Mouse (Mus musculus) erythroblast, embryonic 14.5 days (primary cell): ENCODE data around the gene Gm10974. TPM values are rescaled to one million over a fixed set of nuclear protein-coding genes. Genes with fewer than 3 reads are reported as not detected.

ENCODE experiments used
- H3K27me3 ChIP-seq: 2 replicates; pipeline ENCODE4 v1.6.1; 2012; ENCODE audit warnings: inconsistent platforms; ENCODE audit not compliant: control insufficient read depth
- H3K36me3 ChIP-seq: 2 replicates; pipeline ENCODE4 v1.6.1; 2012; ENCODE audit warnings: mild to moderate bottlenecking, inconsistent platforms; ENCODE audit not compliant: control insufficient read depth
- H3K4me1 ChIP-seq: 2 replicates; pipeline ENCODE4 v1.6.1; 2012; ENCODE audit warnings: inconsistent platforms; ENCODE audit not compliant: control insufficient read depth
- H3K4me3 ChIP-seq: replicated peaks from 2 replicates; pipeline ENCODE3; 2012; ENCODE audit warnings: moderate library complexity, mild to moderate bottlenecking, inconsistent platforms
- H3K9me3 ChIP-seq: 2 replicates; pipeline ENCODE4 v1.6.1; 2012; ENCODE audit warnings: low read length, inconsistent platforms, mixed read lengths; ENCODE audit not compliant: control insufficient read depth
- GATA1 ChIP-seq: IDR thresholded peaks from 2 replicates; pipeline ENCODE4 v1.6.1; 2012; ENCODE audit warnings: low read length, inconsistent platforms, mixed read lengths
- TAL1 ChIP-seq: IDR thresholded peaks from 3 replicates; pipeline ENCODE4 v1.6.1; 2012; ENCODE audit warnings: low read length, inconsistent platforms, mixed read lengths
- polyA plus RNA-seq: library from polyadenylated mRNA; stranded (reverse); fragments of >175 nt; gene quantifications from 2 replicates; pipeline ENCODE4 v1.2.3, GENCODE M21; 2012

Gm10974 gene
- polyA plus RNA-seq, 1 experiment: not detected

GRCm38 (mm10) chr7:66354911-66355310 is 10.8 kb upstream of the Gm10974 start:
- H3K9me3 ChIP-seq: no peaks in the 10 kb centered on the region
- no peaks in the 10 kb centered on the region for H3K36me3 ChIP-seq
- TF ChIP-seq TAL1 (no peak), GATA1 (no peak)
- peaks cover 18% of the 10 kb centered on the region for H3K4me1 ChIP-seq
- no peaks in the 10 kb centered on the region for H3K27me3 ChIP-seq
- H3K4me3 ChIP-seq: no peak overlapping the region

GRCm38 (mm10) chr7:66355791-66356522 is 9.7 kb upstream of the Gm10974 start:
- Histone ChIP-seq H3K4me1 (peaks cover 18% of the 10 kb centered on the region), H3K9me3 (peaks cover 5% of the 10 kb centered on the region), H3K27me3 (no peaks in the 10 kb centered on the region), H3K36me3 (no peaks in the 10 kb centered on the region), H3K4me3 (no peak overlapping the region)
- TF ChIP-seq GATA1 (no peak), TAL1 (no peak)

- Histone ChIP-seq H3K4me3 (no peak overlapping the region), H3K4me1 (peaks cover 18% of the 10 kb centered on the region), H3K9me3 (peaks cover 18% of the 10 kb centered on the region), H3K27me3 (no peaks in the 10 kb centered on the region; the same call in 1 of the 2 replicates), H3K36me3 (no peaks in the 10 kb centered on the region; the same call in none of the 2 replicates)
- TF ChIP-seq GATA1 (no peak), TAL1 (no peak)
Observed at GRCm38 (mm10) chr7:66358461-66358860, 7.2 kb upstream of the Gm10974 start.

- Histone ChIP-seq H3K4me1 (peaks cover 18% of the 10 kb centered on the region), H3K9me3 (peaks cover 18% of the 10 kb centered on the region), H3K36me3 (no peaks in the 10 kb centered on the region; the same call in none of the 2 replicates), H3K4me3 (no peak overlapping the region), H3K27me3 (no peaks in the 10 kb centered on the region; the same call in 1 of the 2 replicates)
- TF ChIP-seq TAL1: no peak
- no peak for TF ChIP-seq GATA1
Observed at GRCm38 (mm10) chr7:66359044-66359443, 6.7 kb upstream of the Gm10974 start.

GRCm38 (mm10) chr7:66364491-66364890 is 1.2 kb upstream of the Gm10974 start:
- Histone ChIP-seq H3K4me1 (no peaks in the 10 kb centered on the region), H3K27me3 (no peaks in the 10 kb centered on the region; the same call in 1 of the 2 replicates), H3K4me3 (no peak overlapping the region), H3K36me3 (peaks cover 2% of the 10 kb centered on the region), H3K9me3 (peaks cover 18% of the 10 kb centered on the region)
- TF ChIP-seq GATA1: no peak
- no peak for TF ChIP-seq TAL1

GRCm38 (mm10) chr7:66365411-66365810 is 294 bp upstream of the Gm10974 start:
- no peak for TF ChIP-seq GATA1
- no peak for TF ChIP-seq TAL1
- peaks cover 15% of the 10 kb centered on the region for H3K9me3 ChIP-seq
- peaks cover 2% of the 10 kb centered on the region for H3K36me3 ChIP-seq
- H3K4me1 ChIP-seq: no peaks in the 10 kb centered on the region
- H3K4me3 ChIP-seq: no peak overlapping the region
- no peaks in the 10 kb centered on the region; the same call in 1 of the 2 replicates for H3K27me3 ChIP-seq

- H3K4me1 ChIP-seq: no peaks in the 10 kb centered on the region
- peaks cover 2% of the 10 kb centered on the region for H3K36me3 ChIP-seq
- H3K9me3 ChIP-seq: no peaks in the 10 kb centered on the region
- no peak for TF ChIP-seq GATA1
- TF ChIP-seq TAL1: no peak
- H3K4me3 ChIP-seq: no peak overlapping the region
- H3K27me3 ChIP-seq: no peaks in the 10 kb centered on the region
Observed at GRCm38 (mm10) chr7:66369071-66369933, 3.6 kb downstream of the Gm10974 start.

GRCm38 (mm10) chr7:66369934-66370445 is 4.3 kb downstream of the Gm10974 start:
- no peak for TF ChIP-seq GATA1
- no peak for TF ChIP-seq TAL1
- no peaks in the 10 kb centered on the region for H3K4me1 ChIP-seq
- no peaks in the 10 kb centered on the region for H3K27me3 ChIP-seq
- H3K36me3 ChIP-seq: no peaks in the 10 kb centered on the region
- H3K9me3 ChIP-seq: no peaks in the 10 kb centered on the region
- H3K4me3 ChIP-seq: no peak overlapping the region

- Histone ChIP-seq H3K36me3 (no peaks in the 10 kb centered on the region), H3K4me3 (no peak overlapping the region), H3K4me1 (no peaks in the 10 kb centered on the region)
Observed at GRCm38 (mm10) chr7:66370970-66371369, 5.3 kb downstream of the Gm10974 start.

More at GRCm38 (mm10) chr7:66370970-66371369, 5.3 kb downstream of the Gm10974 start:
- no peaks in the 10 kb centered on the region for H3K9me3 ChIP-seq
- TF ChIP-seq GATA1: no peak
- TF ChIP-seq TAL1: no peak
- no peaks in the 10 kb centered on the region for H3K27me3 ChIP-seq
